Mouse (Mus musculus) forebrain, embryonic 10.5 days (tissue): Measurements from ENCODE around the gene Tgm1. TPM values are rescaled to one million over a fixed set of nuclear protein-coding genes. Genes with fewer than 3 reads are reported as not detected.

Experiments used
- DNase-seq: peaks from one replicate; pipeline ENCODE4 v3.0.0-alpha.2; 2017; ENCODE audit warnings: low spot score; ENCODE audit errors: extremely low spot score
- H3K27ac ChIP-seq: fragments of 300-500 bp; sonication (generic); 2 replicates; pipeline ENCODE4 v1.5.1; 2016; ENCODE audit warnings: mild to moderate bottlenecking
- H3K27me3 ChIP-seq: fragments of 300-500 bp; sonication (generic); 2 replicates; pipeline ENCODE4 v1.6.1; 2016; ENCODE audit warnings: mild to moderate bottlenecking; ENCODE audit not compliant: poor library complexity, severe bottlenecking
- H3K36me3 ChIP-seq: fragments of 300-500 bp; sonication (generic); replicated peaks from 2 replicates; pipeline ENCODE4 v1.6.1; 2016; ENCODE audit warnings: mild to moderate bottlenecking, moderate library complexity
- H3K4me1 ChIP-seq: fragments of 300-500 bp; sonication (generic); 2 replicates; pipeline ENCODE4 v1.6.1; 2016
- H3K4me3 ChIP-seq: fragments of 300-500 bp; sonication (generic); 2 replicates; pipeline ENCODE4 v1.5.1; 2016; ENCODE audit warnings: mild to moderate bottlenecking, moderate library complexity
- H3K9me3 ChIP-seq: fragments of 300-500 bp; sonication (generic); 2 replicates; pipeline ENCODE4 v1.6.1; 2016; ENCODE audit warnings: mild to moderate bottlenecking, moderate library complexity
- WGBS: fragments of 180-500 bp; shearing (Covaris S2); methylation state at CpG from one replicate; pipeline ENCODE4 v1.1.7; 2016; 5-methylcytosine and 5-hydroxymethylcytosine counted together
- polyA plus RNA-seq: library from polyadenylated mRNA; unstranded; fragments of >200 nt; fragmentation: Nextera tagmentation; extraction: Ambion mirVana; gene quantifications from 2 replicates; pipeline ENCODE4 v1.2.1, GENCODE M21; 2016

Gene Tgm1
- polyA plus RNA-seq, 1 experiment from 2014 or later: 0.26 TPM

- DNase-seq: no peak
- 0 out of 2 replicates have a peak, but pooled peaks cover 8% of the 10 kb centered on the region for H3K9me3 ChIP-seq
- WGBS: 80% methylated on average over 4 of the region's 4 CpGs
Measured at GRCm38 (mm10) chr14:55697226-55697625, 16.5 kb downstream of the Tgm1 start.

GRCm38 (mm10) chr14:55689433-55689832 lies 24.3 kb downstream of the Tgm1 start:
- DNase-seq: no peak
- Histone ChIP-seq H3K36me3 (no peaks in the 10 kb centered on the region), H3K4me1 (no peaks in the 10 kb centered on the region), H3K27ac (no peak overlapping the region), H3K9me3 (0 out of 2 replicates have a peak, but pooled peaks cover 5% of the 10 kb centered on the region), H3K4me3 (no peak overlapping the region), H3K27me3 (no peaks in the 10 kb centered on the region)
- 86% methylated on average over 10 of the region's 10 CpGs for WGBS

More at GRCm38 (mm10) chr14:55697226-55697625, 16.5 kb downstream of the Tgm1 start:
- Histone ChIP-seq H3K27ac (no peak overlapping the region), H3K27me3 (no peaks in the 10 kb centered on the region), H3K4me3 (no peak overlapping the region), H3K4me1 (no peaks in the 10 kb centered on the region), H3K36me3 (no peaks in the 10 kb centered on the region)

- Histone ChIP-seq H3K27me3 (no peaks in the 10 kb centered on the region), H3K9me3 (no peaks in the 10 kb centered on the region), H3K4me3 (peak overlapping the region; percentile 97), H3K36me3 (peaks cover 35% of the 10 kb centered on the region), H3K27ac (peak overlapping the region; percentile 92), H3K4me1 (peaks cover 19% of the 10 kb centered on the region)
- 22% methylated on average over 3 of the region's 3 CpGs for WGBS
- no peak for DNase-seq
Measured at GRCm38 (mm10) chr14:55682118-55682493, 31.6 kb downstream of the Tgm1 start.

GRCm38 (mm10) chr14:55681160-55682117 lies 32.3 kb downstream of the Tgm1 start, which contains the start of gene Tinf2:
Tinf2 (minus strand) TSS chr14:55681820.
- WGBS: under 1% methylated on average over 66 of the region's 66 CpGs
- H3K36me3 ChIP-seq: peaks cover 42% of the 10 kb centered on the region
- no peaks in the 10 kb centered on the region for H3K27me3 ChIP-seq
- DNase-seq: peak; percentile 96
- peak within 1 kb of the TSS; percentile 97 for H3K4me3 ChIP-seq
- H3K27ac ChIP-seq: peak within 1 kb of the TSS; percentile 92
- no peaks in the 10 kb centered on the region for H3K9me3 ChIP-seq
- H3K4me1 ChIP-seq: peaks cover 19% of the 10 kb centered on the region

- Histone ChIP-seq H3K9me3 (no peaks in the 10 kb centered on the region), H3K27ac (no peak overlapping the region), H3K27me3 (no peaks in the 10 kb centered on the region), H3K4me1 (peaks cover 25% of the 10 kb centered on the region), H3K4me3 (no peak overlapping the region), H3K36me3 (peaks cover 60% of the 10 kb centered on the region)
- WGBS: 91% methylated on average over 4 of the region's 4 CpGs
- no peak for DNase-seq
Measured at GRCm38 (mm10) chr14:55677615-55678014, 36.1 kb downstream of the Tgm1 start.

- no peak for DNase-seq
Measured at GRCm38 (mm10) chr14:55672741-55673060, 41.0 kb downstream of the Tgm1 start.

GRCm38 (mm10) chr14:55671833-55672740 lies 41.6 kb downstream of the Tgm1 start, which contains the start of the genes Gmpr2 and Nedd8:
Gmpr2 (plus strand) TSS chr14:55671941.
Nedd8 (minus strand) TSS chr14:55672124.
- H3K27me3 ChIP-seq: no peaks in the 10 kb centered on the region
- peaks cover 40% of the 10 kb centered on the region for H3K36me3 ChIP-seq
- H3K4me3 ChIP-seq: peak within 1 kb of the TSS; percentile 71
- peaks cover 24% of the 10 kb centered on the region for H3K4me1 ChIP-seq
- peak within 1 kb of the TSS; percentile 96 for H3K27ac ChIP-seq
- DNase-seq: peak; percentile 93
- no peaks in the 10 kb centered on the region for H3K9me3 ChIP-seq
- under 1% methylated on average over 38 of the region's 38 CpGs for WGBS

More at GRCm38 (mm10) chr14:55672741-55673060, 41.0 kb downstream of the Tgm1 start:
- Histone ChIP-seq H3K36me3 (peaks cover 46% of the 10 kb centered on the region), H3K4me3 (peak overlapping the region; percentile 71), H3K27me3 (no peaks in the 10 kb centered on the region), H3K27ac (peak overlapping the region; percentile 96), H3K9me3 (no peaks in the 10 kb centered on the region), H3K4me1 (peaks cover 24% of the 10 kb centered on the region)
- 81% methylated on average over 7 of the region's 7 CpGs for WGBS

- peaks cover 40% of the 10 kb centered on the region for H3K36me3 ChIP-seq
- H3K27me3 ChIP-seq: no peaks in the 10 kb centered on the region
- H3K9me3 ChIP-seq: no peaks in the 10 kb centered on the region
- H3K27ac ChIP-seq: peak overlapping the region; percentile 96
- DNase-seq: no peak
- peaks cover 24% of the 10 kb centered on the region for H3K4me1 ChIP-seq
- 0% methylated on average over 12 of the region's 12 CpGs for WGBS
- peak overlapping the region; percentile 71 for H3K4me3 ChIP-seq
Measured at GRCm38 (mm10) chr14:55671486-55671832, 42.3 kb downstream of the Tgm1 start.

- no peak for DNase-seq
- Histone ChIP-seq H3K9me3 (no peaks in the 10 kb centered on the region), H3K36me3 (peaks cover 58% of the 10 kb centered on the region), H3K27me3 (no peaks in the 10 kb centered on the region), H3K4me3 (peak overlapping the region; percentile 73), H3K27ac (peak overlapping the region; percentile 86; the same call in 1 of the 2 replicates), H3K4me1 (peaks cover 13% of the 10 kb centered on the region)
- 44% methylated on average over 2 of the region's 2 CpGs for WGBS
Measured at GRCm38 (mm10) chr14:55660636-55661035, 53.1 kb downstream of the Tgm1 start.

- no peaks in the 10 kb centered on the region for H3K9me3 ChIP-seq
- WGBS: under 1% methylated on average over 39 of the region's 39 CpGs
- peak within 1 kb of the TSS; percentile 73 for H3K4me3 ChIP-seq
- no peaks in the 10 kb centered on the region for H3K27me3 ChIP-seq
- peaks cover 56% of the 10 kb centered on the region for H3K36me3 ChIP-seq
- H3K27ac ChIP-seq: peak within 1 kb of the TSS; percentile 86
- peaks cover 13% of the 10 kb centered on the region for H3K4me1 ChIP-seq
- DNase-seq: peak; percentile 76
Measured at GRCm38 (mm10) chr14:55659960-55660573, 53.7 kb downstream of the Tgm1 start, which contains the start of gene Mdp1. Mdp1 (minus strand) TSS chr14:55660508.

GRCm38 (mm10) chr14:55658011-55658410 lies 55.7 kb downstream of the Tgm1 start:
- Histone ChIP-seq H3K36me3 (peaks cover 43% of the 10 kb centered on the region), H3K27me3 (no peaks in the 10 kb centered on the region), H3K4me3 (no peak overlapping the region), H3K9me3 (no peaks in the 10 kb centered on the region), H3K4me1 (peaks cover 13% of the 10 kb centered on the region), H3K27ac (no peak overlapping the region)
- no peak for DNase-seq
- 94% methylated on average over 5 of the region's 5 CpGs for WGBS

- 89% methylated on average over 3 of the region's 3 CpGs for WGBS
- Histone ChIP-seq H3K27ac (no peak overlapping the region), H3K36me3 (peaks cover 32% of the 10 kb centered on the region), H3K4me1 (peaks cover 13% of the 10 kb centered on the region), H3K9me3 (no peaks in the 10 kb centered on the region), H3K4me3 (no peak overlapping the region), H3K27me3 (no peaks in the 10 kb centered on the region)
- DNase-seq: no peak
Measured at GRCm38 (mm10) chr14:55656935-55657334, 56.8 kb downstream of the Tgm1 start.
